Mouse (Mus musculus) MEL (cell line): ENCODE results near the gene Gm17604. TPM values are rescaled to one million over a fixed set of nuclear protein-coding genes. Genes with fewer than 3 reads are reported as not detected.

Experiments
- DNase-seq: peaks from one replicate; pipeline ENCODE4 v3.0.0; 2011; ENCODE audit warnings: low read depth, low spot score
- H3K27ac ChIP-seq: 2 replicates; pipeline ENCODE4 v1.5.1; 2012; ENCODE audit warnings: low read depth, mild to moderate bottlenecking, control low read depth, low read length, moderate library complexity; ENCODE audit not compliant: control insufficient read depth
- H3K27me3 ChIP-seq, 2 experiments: fragments of 150-350 bp in 1 of 2; sonication (generic) in 1 of 2; 2 replicates each; pipeline ENCODE4 v1.6.1; 2012; ENCODE audit warnings: low read length in 2 of 2, mild to moderate bottlenecking in 2 of 2, improper control_type of control experiment in 1 of 2, moderate library complexity in 1 of 2; ENCODE audit not compliant: insufficient read depth in 2 of 2, control insufficient read depth in 1 of 2
- H3K36me3 ChIP-seq, 2 experiments: 2 replicates each; pipeline ENCODE4 v1.6.1; 2012 to 2014; ENCODE audit warnings: low read length in 2 of 2, improper control_type of control experiment in 1 of 2, inconsistent platforms in 1 of 2, mild to moderate bottlenecking in 1 of 2; ENCODE audit not compliant: insufficient read depth in 2 of 2, control insufficient read depth in 1 of 2
- H3K4me1 ChIP-seq, 2 experiments: fragments of 150-350 bp in 1 of 2; sonication (generic) in 1 of 2; 2 replicates each; pipeline ENCODE4 v1.6.1; 2012; ENCODE audit warnings: low read length in 2 of 2, improper control_type of control experiment in 1 of 2, mild to moderate bottlenecking in 1 of 2; ENCODE audit not compliant: insufficient read depth in 2 of 2, control insufficient read depth in 1 of 2
- H3K4me3 ChIP-seq, 2 experiments: fragments of 150-350 bp in 1 of 2; sonication (generic) in 1 of 2; 2 replicates each; pipeline ENCODE4 v1.5.1; 2012; ENCODE audit warnings: low read depth in 2 of 2, low read length in 2 of 2, mild to moderate bottlenecking in 2 of 2, moderate library complexity in 2 of 2, control low read depth in 1 of 2, improper control_type of control experiment in 1 of 2; ENCODE audit not compliant: control insufficient read depth in 1 of 2, insufficient read depth in 1 of 2
- H3K79me2 ChIP-seq: 2 replicates; pipeline ENCODE4 v1.6.1; 2012; ENCODE audit warnings: mild to moderate bottlenecking, low read length, moderate library complexity; ENCODE audit not compliant: control insufficient read depth, poor library complexity, insufficient read depth
- H3K9ac ChIP-seq: 2 replicates; pipeline ENCODE4 v1.6.1; 2012; ENCODE audit warnings: low read depth, mild to moderate bottlenecking, control low read depth, low read length, moderate library complexity; ENCODE audit not compliant: control insufficient read depth, poor library complexity, severe bottlenecking
- H3K9me3 ChIP-seq: fragments of 150-350 bp; sonication (generic); replicated peaks from 2 replicates; pipeline ENCODE4 v1.6.1; 2012; ENCODE audit warnings: mild to moderate bottlenecking, low read length, improper control_type of control experiment, moderate library complexity; ENCODE audit not compliant: insufficient read depth
- BHLHE40 ChIP-seq: IDR thresholded peaks from 2 replicates; pipeline ENCODE4 v1.6.1; 2012; ENCODE audit warnings: low read depth, mild to moderate bottlenecking, inconsistent platforms, low read length, improper control_type of control experiment, borderline replicate concordance
- CHD2 ChIP-seq: IDR thresholded peaks from 2 replicates; pipeline ENCODE4 v1.6.1; 2011; ENCODE audit warnings: low read length, improper control_type of control experiment
- CTCF ChIP-seq, 3 experiments: IDR thresholded peaks in 2 of 3; conservative IDR thresholded peaks in 1 of 3; 2 replicates each; pipeline ENCODE4 v1.5.1; 2011 to 2012; ENCODE audit warnings: low read length in 3 of 3, low read depth in 2 of 3, mild to moderate bottlenecking in 2 of 3, improper control_type of control experiment in 1 of 3, inconsistent platforms in 1 of 3, mixed read lengths in 1 of 3, moderate library complexity in 1 of 3; ENCODE audit not compliant: control insufficient read depth in 1 of 3, insufficient read depth in 1 of 3, poor library complexity in 1 of 3, severe bottlenecking in 1 of 3
- E2F4 ChIP-seq: IDR thresholded peaks from 2 replicates; pipeline ENCODE4 v1.6.1; 2011; ENCODE audit warnings: low read depth, low read length, improper control_type of control experiment, borderline replicate concordance
- ELF1 ChIP-seq: IDR thresholded peaks from 2 replicates; pipeline ENCODE4 v1.6.1; 2014; ENCODE audit warnings: low read depth, mild to moderate bottlenecking, inconsistent platforms, low read length, improper control_type of control experiment, moderate library complexity
- EP300 ChIP-seq, 2 experiments: IDR thresholded peaks; 2 replicates each; pipeline ENCODE4 v1.6.1; 2011; ENCODE audit warnings: improper control_type of control experiment in 2 of 2, low read length in 2 of 2, low read depth in 1 of 2, mild to moderate bottlenecking in 1 of 2
- ETS1 ChIP-seq: IDR thresholded peaks from 2 replicates; pipeline ENCODE4 v1.6.1; 2012; ENCODE audit warnings: low read depth, mild to moderate bottlenecking, inconsistent platforms, low read length, improper control_type of control experiment, moderate library complexity
- HCFC1 ChIP-seq: IDR thresholded peaks from 2 replicates; pipeline ENCODE4 v1.6.1; 2012; ENCODE audit warnings: low read depth, mild to moderate bottlenecking, inconsistent platforms, low read length, improper control_type of control experiment, moderate library complexity
- KAT2A ChIP-seq: conservative IDR thresholded peaks from 2 replicates; pipeline ENCODE4 v1.6.1; 2012; ENCODE audit warnings: low read depth, low read length, improper control_type of control experiment, inconsistent platforms
- MAFK ChIP-seq: IDR thresholded peaks from 2 replicates; pipeline ENCODE4 v1.6.1; 2011; ENCODE audit warnings: low read depth, mild to moderate bottlenecking, low read length, improper control_type of control experiment, borderline replicate concordance
- MAX ChIP-seq: IDR thresholded peaks from 2 replicates; pipeline ENCODE4 v1.6.1; 2011; ENCODE audit warnings: low read length, improper control_type of control experiment
- MEF2A ChIP-seq: IDR thresholded peaks from 2 replicates; pipeline ENCODE4 v1.6.1; 2014; ENCODE audit warnings: low read depth, mild to moderate bottlenecking, inconsistent platforms, low read length, improper control_type of control experiment; ENCODE audit not compliant: poor library complexity, insufficient replicate concordance, severe bottlenecking; ENCODE audit errors: extremely low read depth
- MXI1 ChIP-seq: IDR thresholded peaks from 2 replicates; pipeline ENCODE4 v1.6.1; 2011; ENCODE audit warnings: mild to moderate bottlenecking, low read depth, low read length, improper control_type of control experiment
- MYB ChIP-seq: IDR thresholded peaks from 2 replicates; pipeline ENCODE4 v1.6.1; 2011; ENCODE audit warnings: mild to moderate bottlenecking, low read depth, low read length, improper control_type of control experiment
- MYC ChIP-seq: IDR thresholded peaks from 2 replicates; pipeline ENCODE4 v1.6.1; 2011; ENCODE audit warnings: low read depth, mild to moderate bottlenecking, low read length, improper control_type of control experiment, moderate library complexity
- NRF1 ChIP-seq: IDR thresholded peaks from 2 replicates; pipeline ENCODE4 v1.6.1; 2014; ENCODE audit warnings: low read depth, mild to moderate bottlenecking, inconsistent platforms, low read length, improper control_type of control experiment, moderate library complexity; ENCODE audit not compliant: poor library complexity, insufficient read depth, severe bottlenecking
- POLR2AphosphoS5 ChIP-seq: IDR thresholded peaks from 2 replicates; pipeline ENCODE4 v1.6.1; 2012; ENCODE audit warnings: low read depth, borderline replicate concordance, mild to moderate bottlenecking, inconsistent platforms, low read length, moderate library complexity, mixed read lengths
- RAD21 ChIP-seq: IDR thresholded peaks from 2 replicates; pipeline ENCODE4 v1.6.1; 2011; ENCODE audit warnings: mild to moderate bottlenecking, low read depth, low read length, improper control_type of control experiment
- SIN3A ChIP-seq: IDR thresholded peaks from 2 replicates; pipeline ENCODE4 v1.6.1; 2012; ENCODE audit warnings: low read length, improper control_type of control experiment, inconsistent platforms
- TAL1 ChIP-seq: IDR thresholded peaks from 2 replicates; pipeline ENCODE4 v1.6.1; 2012; ENCODE audit warnings: mild to moderate bottlenecking, inconsistent platforms, low read length, moderate library complexity, mixed read lengths
- UBTF ChIP-seq: IDR thresholded peaks from 2 replicates; pipeline ENCODE4 v1.6.1; 2012; ENCODE audit warnings: low read depth, mild to moderate bottlenecking, inconsistent platforms, low read length, improper control_type of control experiment, moderate library complexity, borderline replicate concordance; ENCODE audit not compliant: insufficient read depth
- USF1 ChIP-seq: IDR thresholded peaks from 2 replicates; pipeline ENCODE4 v1.6.1; 2014; ENCODE audit warnings: low read depth, mild to moderate bottlenecking, inconsistent platforms, low read length, improper control_type of control experiment, moderate library complexity
- ZC3H11A ChIP-seq: IDR thresholded peaks from 2 replicates; pipeline ENCODE4 v1.6.1; 2012; ENCODE audit warnings: low read depth, mild to moderate bottlenecking, inconsistent platforms, low read length, improper control_type of control experiment
- ZMIZ1 ChIP-seq: IDR thresholded peaks from 2 replicates; pipeline ENCODE4 v1.6.1; 2012; ENCODE audit warnings: low read depth, mild to moderate bottlenecking, inconsistent platforms, low read length, improper control_type of control experiment, moderate library complexity
- ZNF384 ChIP-seq: IDR thresholded peaks from 2 replicates; pipeline ENCODE4 v1.6.1; 2012; ENCODE audit warnings: low read depth, mild to moderate bottlenecking, inconsistent platforms, low read length, improper control_type of control experiment
- polyA plus RNA-seq, 2 experiments: library from polyadenylated mRNA; stranded (reverse) in 1 of 2; unstranded in 1 of 2; fragments of >175 nt in 1 of 2; fragments of >200 nt in 1 of 2; gene quantifications; 2 replicates each; pipeline versions ENCODE4 v1.2.1 to v1.2.4; 2012; ENCODE audit warnings: low replicate concordance in 2 of 2, low read depth in 1 of 2; ENCODE audit not compliant: insufficient read length in 2 of 2, insufficient read depth in 1 of 2, missing spikeins in 1 of 2
- total RNA-seq: library from RNA; depleted of rRNA; stranded (reverse); fragments of 300-350 nt; gene quantifications from 2 replicates; pipeline ENCODE4 v1.2.3, GENCODE M21; 2012

Gene Gm17604
- total and polyA plus RNA-seq, 3 experiments, result not detected

DNA sequence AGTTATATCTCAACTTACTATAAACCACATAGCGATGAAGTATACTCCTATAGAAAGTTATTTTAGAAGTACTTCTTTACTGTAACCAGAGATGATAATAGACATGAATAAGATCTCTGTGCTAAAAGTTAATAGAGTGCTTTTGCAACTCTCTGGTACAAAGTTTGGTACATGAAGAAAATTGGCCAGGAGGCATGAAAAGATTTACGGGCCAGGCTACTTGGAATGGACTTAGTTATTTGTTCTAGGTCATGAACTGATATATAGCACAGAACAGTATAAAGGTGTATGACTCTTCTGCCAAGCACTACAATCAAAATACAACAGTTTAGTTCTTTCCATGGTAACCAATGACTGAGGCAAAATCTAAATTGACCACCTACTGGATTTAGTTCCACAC lies 25.8 kb downstream of the Gm17604 start:
- DNase-seq, result no peak
- Histone ChIP-seq H3K36me3 (peaks cover 0 to 19% of the 10 kb centered on the region in 2 experiments; a peak in 3 of 4 replicates), H3K9me3 (no peaks in the 10 kb centered on the region), H3K79me2 (peaks cover 12% of the 10 kb centered on the region), H3K27me3 (no peaks in the 10 kb centered on the region), H3K4me3 (no peak overlapping the region), H3K9ac (no peak overlapping the region), H3K4me1 (peaks cover 0 to 7% of the 10 kb centered on the region in 2 experiments; a peak in 3 of 4 replicates), H3K27ac (no peak overlapping the region)
- no peak for TF ChIP-seq E2F4
- TF ChIP-seq CTCF (IDR thresholded peaks at IDR 0.05 in 2 of 3, conservative IDR thresholded peaks at IDR 0.05 in 1 of 3; ENCODE audit: control insufficient read depth in 1 of 3, insufficient read depth in 1 of 3, low read depth in 2 of 3, low read length in 3 of 3, poor library complexity in 1 of 3, severe bottlenecking in 1 of 3), result no peak
- no peak for TF ChIP-seq POLR2AphosphoS5
- no peak for TF ChIP-seq ZNF384
- TF ChIP-seq ZC3H11A, result no peak
- TF ChIP-seq TAL1, result no peak
- TF ChIP-seq UBTF, result no peak
- TF ChIP-seq SIN3A, result no peak
- no peak for TF ChIP-seq NRF1
- no peak for TF ChIP-seq CHD2
- TF ChIP-seq MYC, result no peak
- TF ChIP-seq BHLHE40, result no peak
- TF ChIP-seq MAX, result no peak
- TF ChIP-seq EP300 (IDR thresholded peaks at IDR 0.05; ENCODE audit: low read depth in 1 of 2, low read length in 2 of 2), result no peak

DNA sequence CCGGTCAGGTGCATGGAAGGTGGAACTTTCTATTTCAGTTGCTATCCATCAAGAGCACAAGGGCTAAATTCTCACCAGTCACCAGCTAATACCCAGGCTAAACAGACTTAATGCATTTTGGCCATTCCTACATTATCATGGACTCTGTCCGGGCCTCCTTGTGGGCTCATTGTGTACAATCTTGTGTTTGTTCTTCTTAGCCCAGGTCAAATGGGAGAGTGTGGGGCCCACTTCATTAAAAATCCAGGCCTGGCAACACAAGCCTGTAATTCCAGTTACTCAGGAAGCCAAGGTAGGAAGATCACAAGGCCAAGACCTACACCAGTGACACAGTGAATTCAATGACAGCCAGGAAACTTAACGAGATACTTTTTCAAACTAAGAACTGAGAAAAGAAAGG lies 33.4 kb downstream of the Gm17604 start:
- Histone ChIP-seq H3K9ac (no peak overlapping the region), H3K9me3 (no peaks in the 10 kb centered on the region), H3K79me2 (no peaks in the 10 kb centered on the region), H3K4me3 (no peak overlapping the region), H3K27me3 (no peaks in the 10 kb centered on the region), H3K4me1 (no peaks in the 10 kb centered on the region), H3K36me3 (no peaks in the 10 kb centered on the region), H3K27ac (no peak overlapping the region)
- TF ChIP-seq MAFK, result no peak
- TF ChIP-seq USF1, result no peak
- no peak for TF ChIP-seq MEF2A
- no peak for TF ChIP-seq RAD21
- no peak for TF ChIP-seq SIN3A
- no peak for TF ChIP-seq CTCF (IDR thresholded peaks at IDR 0.05 in 2 of 3, conservative IDR thresholded peaks at IDR 0.05 in 1 of 3; ENCODE audit: control insufficient read depth in 1 of 3, insufficient read depth in 1 of 3, low read depth in 2 of 3, low read length in 3 of 3, poor library complexity in 1 of 3, severe bottlenecking in 1 of 3)
- TF ChIP-seq EP300 (IDR thresholded peaks at IDR 0.05; ENCODE audit: low read depth in 1 of 2, low read length in 2 of 2), result no peak
- no peak for TF ChIP-seq MXI1
- no peak for TF ChIP-seq ETS1
- no peak for TF ChIP-seq ZMIZ1
- no peak for TF ChIP-seq KAT2A
- no peak for TF ChIP-seq HCFC1
- TF ChIP-seq ELF1, result no peak
- no peak for TF ChIP-seq MYB
- no peak for DNase-seq
